Mouse (Mus musculus) gastrocnemius, adult 2 months (tissue): ENCODE data around the gene Ppp1r2. TPM values are rescaled to one million over a fixed set of nuclear protein-coding genes. Genes with fewer than 3 reads are reported as not detected.

ENCODE experiments used
- DNase-seq: peaks from one replicate; pipeline ENCODE4 v3.0.0; 2022
- H3K27ac ChIP-seq: fragments of 200-600 bp; 2 replicates; pipeline ENCODE4 v1.8.1; 2022; ENCODE audit warnings: mild to moderate bottlenecking
- H3K4me3 ChIP-seq: fragments of 200-600 bp; 2 replicates; pipeline ENCODE4 v1.8.1; 2022; ENCODE audit warnings: mild to moderate bottlenecking, moderate library complexity
- CTCF ChIP-seq: fragments of 200-600 bp; IDR thresholded peaks from 2 replicates; pipeline ENCODE4 v1.8.1; 2022; ENCODE audit warnings: antibody characterized with exemption, mild to moderate bottlenecking, moderate library complexity
- intact Hi-C: fragments of 180-260 bp; cut with DNase I; formaldehyde crosslinking; loops from one replicate; pipeline ENCODE4 v1.15.1; 2025
- total RNA-seq, 2 experiments: library from RNA; stranded (reverse); gene quantifications; 2 replicates each; pipeline ENCODE4 v1.2.3; 2021

Ppp1r2 gene
- total RNA-seq, 2 experiments from 2014 or later, result 78.9 to 89.0 TPM

DNA sequence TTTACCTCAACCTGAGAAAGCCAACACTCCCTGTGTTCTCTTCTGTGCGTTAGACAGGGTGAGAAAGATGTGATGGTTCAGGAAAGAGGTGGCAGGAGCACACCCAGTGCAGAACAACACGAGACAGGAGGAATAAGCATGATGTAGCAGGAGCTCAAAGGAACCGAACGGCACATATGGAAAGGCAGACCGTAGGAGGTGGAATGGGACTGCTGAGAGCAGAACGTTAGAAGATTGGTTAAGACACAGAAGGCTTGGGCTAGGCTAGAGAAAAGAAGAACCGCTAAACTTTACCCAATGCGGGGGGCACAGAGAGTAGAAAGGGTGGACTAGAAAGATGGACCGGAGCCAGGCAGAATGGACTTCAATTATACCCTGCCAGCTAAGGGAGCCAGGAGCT, 33.6 kb downstream of the Ppp1r2 start:
- H3K27ac ChIP-seq, result no peak overlapping the region
- no peak for DNase-seq
- no peak overlapping the region for H3K4me3 ChIP-seq
- TF ChIP-seq CTCF, result no peak
- intact Hi-C loops, result no loop called here

DNA sequence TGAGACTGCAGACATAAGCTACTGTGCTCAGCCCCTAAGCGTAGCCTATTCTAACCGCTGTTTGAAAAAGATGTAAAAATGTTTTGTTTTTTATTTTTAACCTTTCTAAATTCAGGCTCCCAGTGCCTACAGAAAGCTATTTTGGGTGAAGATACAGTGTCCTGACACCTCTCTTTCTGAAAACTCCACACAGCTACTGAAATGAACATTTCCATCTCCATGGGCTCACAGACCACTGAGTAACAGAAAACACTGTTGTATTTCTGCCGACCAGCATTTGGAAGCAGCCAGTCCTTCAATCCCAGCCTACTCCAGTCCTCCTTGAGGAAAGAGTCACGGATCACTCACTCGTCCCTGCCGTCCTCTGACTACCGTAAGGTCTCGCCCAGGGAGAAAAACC, 34.5 kb downstream of the Ppp1r2 start:
- TF ChIP-seq CTCF, result no peak
- Histone ChIP-seq H3K27ac (no peak overlapping the region), H3K4me3 (no peak overlapping the region)
- intact Hi-C loops, result no loop called here
- DNase-seq, result no peak

DNA sequence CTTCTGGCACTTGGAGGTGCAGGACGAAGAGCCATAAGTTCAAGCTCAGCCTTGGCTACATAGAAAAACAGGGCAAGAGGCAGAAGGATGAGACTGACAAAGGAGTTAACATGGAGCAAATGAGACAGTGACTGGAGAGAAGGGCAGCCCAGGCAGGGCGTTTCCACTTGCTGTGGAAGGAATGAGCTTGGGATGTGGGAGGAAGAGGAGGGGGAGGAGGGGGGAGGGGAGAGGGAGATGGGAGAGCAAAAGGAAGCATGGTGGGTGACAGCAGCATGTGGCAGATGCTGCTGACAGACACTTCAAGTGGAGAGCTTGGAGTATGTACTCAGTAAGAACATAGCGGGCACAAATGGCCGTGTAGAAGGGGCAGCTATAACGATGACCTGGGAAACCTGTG, 36.8 kb downstream of the Ppp1r2 start:
- no peak for DNase-seq
- intact Hi-C loops, result no loop called here
- no peak for TF ChIP-seq CTCF
- Histone ChIP-seq H3K4me3 (no peak overlapping the region), H3K27ac (no peak overlapping the region)

DNA sequence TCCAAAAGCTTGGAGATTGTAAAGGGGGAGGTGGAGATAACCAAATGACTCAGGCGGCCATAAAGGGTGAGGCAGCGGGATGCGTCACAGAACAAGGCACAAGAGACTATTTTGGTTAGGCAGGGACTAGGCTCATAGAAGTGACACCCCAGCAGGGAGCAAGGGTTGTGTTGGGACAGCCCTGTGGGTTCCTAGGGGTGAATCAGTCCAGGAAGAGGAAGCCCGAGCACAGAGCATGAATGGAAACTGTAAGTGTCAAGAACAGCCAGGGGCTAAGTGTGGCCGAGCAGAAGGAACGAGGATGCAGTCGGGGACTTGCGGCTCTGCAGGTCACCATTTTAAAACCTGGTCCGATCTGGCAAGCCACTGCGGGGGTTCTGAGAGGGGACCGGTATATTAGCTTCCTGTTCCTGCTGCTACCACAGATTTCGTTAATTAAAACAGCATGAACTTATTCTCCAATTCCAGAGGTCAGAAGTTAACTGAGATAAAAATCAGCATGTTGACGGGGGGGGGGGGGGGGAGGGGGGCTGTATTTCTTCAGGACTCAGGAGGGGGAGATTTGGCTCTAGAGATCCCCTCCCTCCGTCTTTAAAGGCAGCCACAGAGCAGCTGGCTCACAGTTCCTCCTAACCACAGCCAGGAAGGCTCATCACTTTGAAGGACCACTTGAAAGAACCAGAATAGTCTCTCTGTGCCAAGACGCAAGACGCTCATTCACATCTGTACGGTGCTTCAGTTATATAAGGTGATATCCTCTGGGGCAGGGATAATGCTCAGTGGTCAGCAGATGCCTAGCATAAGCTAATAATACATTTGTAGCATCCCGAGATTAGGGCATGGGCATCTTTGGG, 39.4 kb downstream of the Ppp1r2 start:
- peak; percentile 21 for DNase-seq

DNA sequence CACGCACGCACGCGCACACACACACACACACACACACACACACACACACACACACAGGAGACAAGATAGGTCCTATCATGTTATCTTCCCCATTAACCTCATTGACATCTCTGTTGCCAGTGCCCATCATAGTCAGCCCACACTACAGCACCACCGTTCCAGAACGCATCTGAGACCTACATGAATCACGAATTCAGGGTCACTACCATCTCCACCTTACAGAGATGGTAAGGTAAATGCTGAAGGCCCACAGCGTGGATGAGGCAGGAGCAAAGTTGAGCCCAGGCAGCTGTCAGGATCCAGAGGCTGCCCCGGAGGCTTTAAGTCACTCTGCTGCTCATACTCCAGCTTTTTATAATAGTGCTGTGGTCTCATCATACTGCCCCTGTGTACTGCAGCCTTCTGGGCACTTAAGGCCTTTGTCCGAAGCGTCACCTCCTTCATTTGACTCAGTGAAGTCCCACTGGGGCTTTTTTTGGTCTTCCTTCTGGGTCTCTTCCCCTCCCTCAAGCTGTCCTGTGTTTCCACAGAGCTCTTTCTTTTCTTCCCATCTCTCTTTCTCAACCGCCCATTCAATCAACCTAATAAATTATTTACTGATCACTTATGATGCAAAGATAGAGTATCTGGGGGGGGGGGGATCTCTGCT, 40.1 kb downstream of the Ppp1r2 start:
- no peak overlapping the region for H3K4me3 ChIP-seq
- DNase-seq, result no peak
- no peak for TF ChIP-seq CTCF
- H3K27ac ChIP-seq, result peak overlapping the region; percentile 40; the same call in 1 of the 2 replicates
- intact Hi-C loops, result no loop called here

More for the DNA sequence above, 39.4 kb downstream of the Ppp1r2 start:
- Histone ChIP-seq H3K4me3 (peak overlapping the region; percentile 38), H3K27ac (peak overlapping the region; percentile 40; the same call in 1 of the 2 replicates)
- intact Hi-C loops, result no loop called here
- no peak for TF ChIP-seq CTCF

DNA sequence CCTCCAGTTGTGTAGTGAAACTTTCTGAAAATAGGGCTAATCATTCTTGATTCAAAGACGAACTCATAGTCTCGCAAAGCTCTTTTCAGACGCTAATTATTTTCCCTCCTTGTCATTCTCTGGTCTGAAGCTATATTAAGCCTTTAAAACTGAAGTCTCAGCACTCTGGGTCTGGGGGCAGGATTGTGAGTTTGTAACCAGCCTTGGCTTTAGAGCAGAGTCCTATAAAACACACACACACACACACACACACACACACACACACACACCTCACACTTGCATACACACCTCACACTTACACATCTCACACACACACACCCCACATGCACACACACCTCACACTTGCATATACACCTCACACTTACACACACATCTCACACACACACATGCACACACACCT, 40.7 kb downstream of the Ppp1r2 start:
- intact Hi-C loops, result no loop called here
- H3K4me3 ChIP-seq, result peak overlapping the region; percentile 72
- TF ChIP-seq CTCF, result no peak
- H3K27ac ChIP-seq, result peak overlapping the region; percentile 85
- no peak for DNase-seq

DNA sequence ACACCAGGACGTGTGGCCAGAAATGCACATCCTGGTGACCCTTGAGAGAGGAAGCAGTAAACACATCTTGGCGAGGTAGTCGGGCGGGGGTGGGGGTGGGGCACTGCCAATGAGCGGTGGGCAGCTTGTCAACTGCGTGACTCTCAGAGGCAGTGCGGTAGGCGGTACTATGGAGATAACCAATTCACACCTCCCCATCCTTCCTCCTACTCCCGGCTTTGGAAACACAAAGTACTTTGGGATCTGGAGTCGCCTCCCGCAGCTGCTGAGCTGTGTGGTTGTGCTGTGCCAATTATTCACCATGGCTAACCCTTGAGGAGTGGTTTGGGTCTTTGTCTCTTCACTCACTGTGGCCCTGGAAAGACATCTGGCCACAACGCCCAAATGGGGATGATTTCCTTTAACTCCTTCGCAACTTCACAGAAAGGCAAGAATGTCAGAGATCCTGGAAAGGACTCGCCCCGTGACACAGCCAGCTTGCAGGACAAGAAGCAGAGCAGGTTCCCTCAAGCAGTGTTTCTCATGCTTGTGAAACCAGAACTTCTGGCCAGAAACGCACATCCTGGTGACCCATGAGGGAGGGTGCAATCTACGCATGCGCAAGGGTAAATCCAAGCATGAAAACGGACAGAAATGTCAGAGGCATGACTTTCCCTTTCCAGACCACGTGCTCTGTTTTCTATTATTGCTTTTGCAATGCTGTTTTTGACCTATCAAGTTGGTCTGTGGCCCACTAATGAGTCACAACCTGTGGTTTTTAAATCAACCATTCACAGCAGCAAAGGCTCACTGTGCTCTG, 41.3 kb downstream of the Ppp1r2 start:
- peak; percentile 86 for DNase-seq
- TF ChIP-seq CTCF, result no peak
- Histone ChIP-seq H3K27ac (peak overlapping the region; percentile 85), H3K4me3 (peak overlapping the region; percentile 72)
- intact Hi-C loops, result no loop called here

DNA sequence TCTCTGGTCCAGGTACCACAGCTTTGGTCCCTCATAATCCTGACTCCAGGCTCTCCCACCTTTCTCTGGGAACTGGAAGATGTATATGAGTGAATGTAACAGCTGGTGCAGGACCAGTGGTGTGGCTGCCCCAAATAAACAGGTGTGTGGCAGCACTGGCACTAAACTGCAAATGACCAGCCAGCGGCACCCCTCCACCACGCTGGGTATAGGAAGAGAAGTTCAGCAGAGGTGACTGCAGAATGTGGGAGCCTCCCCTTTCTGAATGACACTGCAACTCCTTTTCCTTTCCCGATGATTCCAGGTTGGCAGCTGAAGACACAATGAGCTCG, 41.9 kb downstream of the Ppp1r2 start:
- intact Hi-C loops, result no loop called here
- Histone ChIP-seq H3K4me3 (peak overlapping the region; percentile 72), H3K27ac (peak overlapping the region; percentile 85)
- no peak for TF ChIP-seq CTCF
- peak; percentile 42 for DNase-seq

DNA sequence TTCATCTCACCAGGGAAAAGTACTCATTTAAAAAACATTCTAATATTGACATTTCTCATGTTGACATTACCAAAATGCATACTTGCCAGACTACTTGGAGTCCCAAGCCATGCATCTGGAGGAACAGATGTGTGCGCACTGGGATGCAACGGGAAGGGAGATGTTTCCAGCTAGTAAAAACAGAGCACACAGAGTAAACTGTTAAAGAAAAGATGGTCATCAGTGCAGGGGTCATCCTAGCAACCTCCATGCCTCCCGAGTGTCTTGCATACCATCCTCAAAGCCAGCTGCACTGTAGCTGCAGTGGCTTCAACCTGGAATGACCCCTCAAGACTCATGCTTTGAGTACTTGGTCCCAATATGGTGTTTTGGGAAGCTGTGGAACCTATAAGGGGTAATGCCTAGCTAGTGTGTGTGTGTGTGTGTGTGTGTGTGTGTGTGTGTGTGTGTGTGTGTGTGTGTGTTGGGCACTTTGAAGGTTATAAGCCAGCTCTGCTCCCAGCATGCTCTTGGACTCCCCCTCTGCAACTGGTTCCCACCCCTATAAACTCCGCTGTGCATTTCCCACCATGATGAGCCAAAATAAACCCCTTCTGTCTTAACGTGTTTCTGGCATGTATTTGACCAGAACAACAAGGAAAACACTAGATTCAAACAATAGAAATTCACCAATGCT, 42.4 kb downstream of the Ppp1r2 start:
- peak overlapping the region; percentile 85 for H3K27ac ChIP-seq
- intact Hi-C loops, result no loop called here
- TF ChIP-seq CTCF, result no peak
- no peak for DNase-seq
- no peak overlapping the region for H3K4me3 ChIP-seq

DNA sequence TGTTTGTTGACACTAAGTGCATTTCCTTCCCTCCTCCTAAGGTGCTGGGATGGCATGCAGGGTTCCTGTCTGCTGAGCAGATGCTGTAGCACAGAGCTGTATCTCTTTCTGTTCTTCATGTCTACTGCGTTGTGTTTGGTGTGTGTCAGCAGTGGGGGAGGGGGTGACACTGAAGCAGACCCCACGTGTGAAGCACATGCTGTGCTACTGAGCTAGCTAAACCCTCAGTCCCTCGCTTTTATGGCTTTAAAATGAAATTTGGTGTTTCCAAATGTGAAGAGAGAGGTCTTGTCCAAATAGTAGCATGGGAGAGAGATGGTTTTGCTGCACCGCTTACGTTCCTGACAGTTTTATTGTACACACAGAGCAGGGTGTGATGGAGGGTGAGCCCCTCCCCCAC, 43.5 kb downstream of the Ppp1r2 start:
- no peak for DNase-seq
- H3K27ac ChIP-seq, result no peak overlapping the region
- no peak for TF ChIP-seq CTCF
- intact Hi-C loops, result no loop called here
- no peak overlapping the region for H3K4me3 ChIP-seq

DNA sequence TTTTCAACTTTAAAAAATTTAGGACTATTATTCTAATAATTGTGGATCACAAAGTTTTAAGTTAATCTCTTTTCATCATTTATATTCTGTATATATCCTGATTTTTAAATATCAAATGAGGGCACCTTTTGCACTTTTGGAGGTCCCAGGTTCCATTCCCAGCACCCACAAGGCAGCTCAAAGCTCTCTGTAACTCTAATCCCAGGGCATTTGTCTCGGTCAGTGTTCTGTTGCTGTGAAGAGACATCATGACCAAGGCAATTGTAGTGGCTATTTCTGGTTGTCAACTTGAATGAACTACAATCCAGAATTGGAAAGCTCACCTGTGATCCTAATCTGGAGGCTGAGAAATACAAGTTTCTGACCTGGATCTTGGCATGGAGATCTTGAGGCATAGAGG, 47.3 kb downstream of the Ppp1r2 start:
- intact Hi-C loops, result no loop called here
- no peak for DNase-seq
- no peak for TF ChIP-seq CTCF
- no peak overlapping the region for H3K27ac ChIP-seq
- no peak overlapping the region for H3K4me3 ChIP-seq

DNA sequence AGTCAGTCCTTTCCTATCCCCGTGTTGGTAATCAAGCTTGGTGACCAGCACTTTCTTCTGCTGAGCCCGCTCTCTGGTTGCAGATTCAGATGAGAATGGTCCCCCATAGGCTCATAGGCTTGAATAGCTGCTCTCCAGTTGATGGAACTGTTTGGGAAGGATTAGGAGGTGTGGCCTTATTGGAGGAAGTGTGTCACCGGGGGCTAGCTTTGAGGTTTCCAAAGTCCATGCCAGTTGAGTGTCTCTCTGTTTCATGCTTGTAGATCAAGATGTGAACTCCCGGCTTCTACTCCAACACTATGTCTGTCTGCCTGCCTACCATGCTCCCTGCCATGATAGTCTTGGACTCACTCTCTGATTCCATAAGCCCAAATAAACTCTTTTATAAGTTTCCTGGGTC, 59.8 kb downstream of the Ppp1r2 start:
- TF ChIP-seq CTCF, result no peak
- no peak overlapping the region for H3K4me3 ChIP-seq
- no peak for DNase-seq
- intact Hi-C loops, result no loop called here
- H3K27ac ChIP-seq, result no peak overlapping the region
